ENCODE assay signal across 8 mouse cellular contexts in genomic region chr8:115706411-115706860, GRCm38 (mm10). TPM values are rescaled to one million over a fixed set of nuclear protein-coding genes. Genes with fewer than 3 reads are reported as not detected.
DNase-seq lines count a peak whose midpoint lies in the region; ATAC-seq and TF ChIP-seq lines count a peak whose summit lies in the region.

No protein-coding gene starts in this region.

- peak overlapping the region; percentile 81 for H3K4me2 ChIP-seq in midbrain, embryonic 13.5 days (replicated peaks)
- H3K4me2 ChIP-seq in stomach, postnatal 0 days (replicated peaks; ENCODE audit: low read depth) = peak overlapping the region; percentile 85

- under 1% methylated on average over 39 of the region's 39 CpGs for WGBS in midbrain, embryonic 13.5 days
- 0% methylated on average over 34 of the region's 39 CpGs for WGBS in stomach, postnatal 0 days

- peaks cover 33% of the 10 kb centered on the region for H3K27me3 ChIP-seq in midbrain, embryonic 13.5 days
- H3K27me3 ChIP-seq in stomach, postnatal 0 days (ENCODE audit: control insufficient read depth, insufficient read depth, low read length) = no peaks in the 10 kb centered on the region

- H3K27ac ChIP-seq in cortical plate, adult 2 months (ENCODE audit: insufficient read depth, low read length) = peak overlapping the region; percentile 81
- peak overlapping the region; percentile 87 for H3K27ac ChIP-seq in midbrain, embryonic 13.5 days
- peak overlapping the region; percentile 88 for H3K27ac ChIP-seq in stomach, postnatal 0 days (replicated peaks)

- TF ChIP-seq POLR2A in cortical plate, adult 2 months (IDR thresholded peaks at IDR 0.05; ENCODE audit: extremely low read depth, insufficient read depth, low read length) = no peak

- H3K4me3 ChIP-seq in cortical plate, adult 2 months (ENCODE audit: insufficient read depth, low read length) = peak overlapping the region; percentile 61
- peak overlapping the region; percentile 66 for H3K4me3 ChIP-seq in midbrain, embryonic 13.5 days (replicated peaks)
- peak overlapping the region; percentile 68 for H3K4me3 ChIP-seq in stomach, postnatal 0 days (ENCODE audit: low read depth, low read length)

- intact Hi-C loops in left cerebral cortex, postnatal 4 days (cut with DNase I) = loop anchor here (5.0 to 10.0 kb wide), 4 partner anchors 552 to 1254 kb away; no protein-coding TSS in a partner anchor

- no peaks in the 10 kb centered on the region for H3K9me3 ChIP-seq in midbrain, embryonic 13.5 days
- H3K9me3 ChIP-seq in stomach, postnatal 0 days (ENCODE audit: control insufficient read depth, low read length) = no peaks in the 10 kb centered on the region

- DNase-seq in B cell, adult 2 months = peak; percentile 50 to 59
- DNase-seq in NIH3T3 (ENCODE audit: low read depth) = peak; percentile 19
- peak; percentile 55 for DNase-seq in left cerebral cortex, postnatal 4 days
- peak; percentile 44 for DNase-seq in stomach, postnatal 0 days (ENCODE audit: low spot score)

- H3K9ac ChIP-seq in midbrain, embryonic 13.5 days (replicated peaks) = peak overlapping the region; percentile 73
- peak overlapping the region; percentile 71 for H3K9ac ChIP-seq in stomach, postnatal 0 days (ENCODE audit: low read length)

- H3K4me1 ChIP-seq in cortical plate, adult 2 months (ENCODE audit: control insufficient read depth, insufficient read depth, low read length) = no peaks in the 10 kb centered on the region
- peaks cover 27% of the 10 kb centered on the region for H3K4me1 ChIP-seq in midbrain, embryonic 13.5 days (replicated peaks)
- H3K4me1 ChIP-seq in stomach, postnatal 0 days (replicated peaks; ENCODE audit: control insufficient read depth, insufficient read depth) = no peaks in the 10 kb centered on the region

- ATAC-seq in granulocyte monocyte progenitor cell, adult 5-6 weeks (replicated peaks; ENCODE audit: poor library complexity, severe bottlenecking) = peak; percentile 6; the same call in 1 of the 2 replicates
- peak; percentile 41 for ATAC-seq in midbrain, embryonic 13.5 days
- no peak for ATAC-seq in stomach, postnatal 0 days (ENCODE audit: low FRiP score, low TSS enrichment)
- no peak for ATAC-seq in erythroid progenitor cell, adult 5-6 weeks (replicated peaks; ENCODE audit: low FRiP score, poor library complexity, severe bottlenecking)

- TF ChIP-seq CTCF in cortical plate, adult 2 months (IDR thresholded peaks at IDR 0.05; ENCODE audit: extremely low read depth, insufficient read depth, low read length) = no peak
- TF ChIP-seq CTCF in stomach, postnatal 0 days (IDR thresholded peaks at IDR 0.05; ENCODE audit: low read depth) = no peak

- TF ChIP-seq EP300 in stomach, postnatal 0 days (optimal IDR thresholded peaks at IDR 0.05) = no peak

- H3K36me3 ChIP-seq in midbrain, embryonic 13.5 days = no peaks in the 10 kb centered on the region
- H3K36me3 ChIP-seq in stomach, postnatal 0 days (ENCODE audit: control insufficient read depth, insufficient read depth, low read length) = no peaks in the 10 kb centered on the region

RNA-seq across cellular contexts. Expression of gene Maf, which starts 1.2 kb away (rescaled TPM):
- 10.7 and 11.1 TPM in 2 replicates for polyA plus RNA-seq in cortical plate, adult 2 months (2012; rRNA removed)
- not detected in 2 replicates for total RNA-seq in granulocyte monocyte progenitor cell, adult 5-6 weeks (2014; fragmentation: Nextera tagmentation)
- total RNA-seq in granulocyte monocyte progenitor cell, adult 5-6 weeks (2017) = 0.15 and 0.34 TPM in 2 replicates
- 10 to 100 TPM; 37.8 to 41.9 TPM for total RNA-seq in left cerebral cortex, postnatal 4 days (2021)
- polyA plus RNA-seq in midbrain, embryonic 13.5 days (2015; fragmentation: Nextera tagmentation; extraction: Ambion mirVana) = 5.0 and 5.6 TPM in 2 replicates
- 5.1 and 5.4 TPM in 2 replicates for polyA plus RNA-seq in stomach, postnatal 0 days (2015; fragmentation: Nextera tagmentation; extraction: Ambion mirVana)
- 4.6 and 6.1 TPM in 2 replicates for total RNA-seq in erythroid progenitor cell, adult 5-6 weeks (2015; ENCODE audit: low replicate concordance)
- total RNA-seq in erythroid progenitor cell, adult 5-6 weeks (2017; ENCODE audit: low replicate concordance) = 4.0 and 5.8 TPM in 2 replicates

Comparison
In these comparisons a context has a peak if more than half of its experiments do, and no peak if none do; other contexts are left out.
1. ATAC-seq: peak in granulocyte monocyte progenitor cell, adult 5-6 weeks (single experiment) and midbrain, embryonic 13.5 days (single experiment); none in stomach, postnatal 0 days (single experiment) and erythroid progenitor cell, adult 5-6 weeks (single experiment).
2. RNA of gene Maf, which starts 1.2 kb away (total RNA-seq): 37.8 to 41.9 TPM in left cerebral cortex, postnatal 4 days; 4.0 to 6.1 TPM in erythroid progenitor cell, adult 5-6 weeks and 0.15 to 0.34 TPM in granulocyte monocyte progenitor cell, adult 5-6 weeks; every median in the first group is over 4 times any median in the second.
3. Peak in every context shown above with its lines, with median percentiles within 50 percentile points of each other: DNase-seq, H3K27ac ChIP-seq and H3K4me3 ChIP-seq.